Mouse (Mus musculus) lung, embryonic 15.5 days (tissue): ENCODE data around the gene Abhd2. TPM values are rescaled to one million over a fixed set of nuclear protein-coding genes. Genes with fewer than 3 reads are reported as not detected.
A peak's percentile ranks its signal among the peaks of the same experiment; 100 is the strongest.

Experiments
- ATAC-seq: fragments of 200-750 bp; cut with Nextera tagmentation; 2 replicates; pipeline ENCODE4 v1.8.0; 2017; ENCODE audit warnings: moderate number of reproducible peaks, borderline replicate concordance; ENCODE audit not compliant: low FRiP score, low TSS enrichment; ENCODE audit errors: extremely low read depth
- H3K27ac ChIP-seq: fragments of 300-500 bp; sonication (generic); 2 replicates; pipeline ENCODE4 v1.5.1; 2015; ENCODE audit warnings: moderate library complexity, mild to moderate bottlenecking, inconsistent platforms
- H3K27me3 ChIP-seq: fragments of 300-500 bp; sonication (generic); 2 replicates; pipeline ENCODE4 v1.6.1; 2015; ENCODE audit warnings: inconsistent platforms
- H3K36me3 ChIP-seq: fragments of 300-500 bp; sonication (generic); 2 replicates; pipeline ENCODE4 v1.6.1; 2015; ENCODE audit warnings: inconsistent platforms
- H3K4me1 ChIP-seq: fragments of 300-500 bp; sonication (generic); 2 replicates; pipeline ENCODE4 v1.6.1; 2015; ENCODE audit warnings: inconsistent platforms
- H3K4me2 ChIP-seq: fragments of 300-500 bp; sonication (generic); 2 replicates; pipeline ENCODE4 v1.6.1; 2015; ENCODE audit warnings: inconsistent platforms, mild to moderate bottlenecking, moderate library complexity
- H3K4me3 ChIP-seq: fragments of 300-500 bp; sonication (generic); 2 replicates; pipeline ENCODE4 v1.5.1; 2015; ENCODE audit warnings: mild to moderate bottlenecking, inconsistent platforms
- H3K9ac ChIP-seq: fragments of 300-500 bp; sonication (generic); 2 replicates; pipeline ENCODE4 v1.6.1; 2015; ENCODE audit warnings: inconsistent platforms
- H3K9me3 ChIP-seq: fragments of 300-500 bp; sonication (generic); 2 replicates; pipeline ENCODE4 v1.6.1; 2016; ENCODE audit warnings: inconsistent platforms
- WGBS: fragments of 180-500 bp; shearing (Covaris S2); methylation state at CpG from one replicate; pipeline ENCODE4 v1.1.7; 2015; 5-methylcytosine and 5-hydroxymethylcytosine counted together
- polyA plus RNA-seq: library from polyadenylated mRNA; unstranded; fragments of >200 nt; fragmentation: Nextera tagmentation; extraction: Ambion mirVana; gene quantifications from 2 replicates; pipeline ENCODE4 v1.2.1, GENCODE M21; 2015

Abhd2 gene
- polyA plus RNA-seq, 1 experiment from 2014 or later = 17.1 TPM

DNA sequence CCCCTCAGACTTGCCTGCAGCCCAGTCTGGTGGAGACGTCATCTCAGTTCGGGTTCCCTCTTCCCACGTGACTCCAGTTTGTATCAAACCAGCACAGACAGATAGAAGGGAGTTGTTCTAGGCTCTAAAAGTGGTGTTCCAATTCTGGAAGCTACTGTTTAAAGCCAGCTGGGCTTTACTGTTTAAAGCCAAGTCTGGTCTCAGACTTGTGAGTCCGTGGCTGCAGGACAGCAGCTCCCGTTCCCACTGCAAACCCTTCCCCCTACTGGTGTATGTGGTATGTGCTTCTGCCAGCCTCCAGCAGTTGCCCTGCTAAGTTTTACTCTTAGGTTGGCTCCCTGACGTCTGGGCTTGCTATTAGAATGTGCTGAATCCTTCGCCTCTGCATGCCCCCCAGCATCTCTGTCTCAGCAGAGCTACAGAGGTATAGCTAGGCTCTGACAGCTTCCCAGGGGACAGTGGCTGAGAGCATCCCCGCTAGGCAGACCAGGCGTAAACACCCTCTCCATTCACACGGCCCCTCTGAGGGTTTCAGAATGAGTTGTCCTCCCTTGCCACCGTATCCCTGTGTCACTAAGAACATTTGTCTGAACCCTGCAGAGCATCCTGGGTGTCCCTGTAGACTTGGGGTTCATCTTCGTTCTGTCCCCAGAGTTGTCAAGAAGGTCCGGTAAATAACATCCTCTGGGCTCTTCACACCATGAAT, 74.3 kb downstream of the Abhd2 start:
- H3K9ac ChIP-seq = no peak overlapping the region
- H3K36me3 ChIP-seq = peaks cover 20% of the 10 kb centered on the region
- H3K27ac ChIP-seq = no peak overlapping the region
- 72% methylated on average over 13 of the region's 13 CpGs for WGBS
- ATAC-seq = no peak
- H3K9me3 ChIP-seq = no peaks in the 10 kb centered on the region
- H3K4me2 ChIP-seq = no peak overlapping the region
- no peaks in the 10 kb centered on the region for H3K4me1 ChIP-seq
- no peak overlapping the region for H3K4me3 ChIP-seq
- H3K27me3 ChIP-seq = no peaks in the 10 kb centered on the region

DNA sequence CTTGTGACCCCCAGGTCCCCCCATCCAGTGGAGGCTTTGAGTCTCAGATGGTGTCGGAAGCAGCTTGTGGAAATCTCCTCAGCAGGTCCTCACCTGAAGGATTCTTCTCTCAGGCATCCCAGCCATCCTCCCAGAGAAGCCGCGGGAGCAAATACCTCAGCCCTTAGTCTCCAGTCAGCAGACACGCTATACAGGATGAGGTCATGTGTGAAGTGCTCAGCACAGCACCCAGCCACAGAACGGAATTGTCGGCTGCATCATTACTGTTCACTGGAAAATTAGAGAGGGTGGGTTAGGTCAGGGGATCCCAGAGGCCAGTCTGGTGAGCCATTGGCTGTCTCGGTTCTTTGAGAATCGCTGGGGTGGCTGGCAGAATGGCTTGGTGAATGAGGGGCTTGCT, 75.8 kb downstream of the Abhd2 start:
- Histone ChIP-seq H3K4me3 (no peak overlapping the region), H3K27ac (no peak overlapping the region), H3K9me3 (no peaks in the 10 kb centered on the region), H3K27me3 (no peaks in the 10 kb centered on the region), H3K4me1 (no peaks in the 10 kb centered on the region), H3K4me2 (no peak overlapping the region), H3K36me3 (peaks cover 15% of the 10 kb centered on the region), H3K9ac (no peak overlapping the region)
- ATAC-seq = no peak
- 75% methylated on average over 8 of the region's 8 CpGs for WGBS

DNA sequence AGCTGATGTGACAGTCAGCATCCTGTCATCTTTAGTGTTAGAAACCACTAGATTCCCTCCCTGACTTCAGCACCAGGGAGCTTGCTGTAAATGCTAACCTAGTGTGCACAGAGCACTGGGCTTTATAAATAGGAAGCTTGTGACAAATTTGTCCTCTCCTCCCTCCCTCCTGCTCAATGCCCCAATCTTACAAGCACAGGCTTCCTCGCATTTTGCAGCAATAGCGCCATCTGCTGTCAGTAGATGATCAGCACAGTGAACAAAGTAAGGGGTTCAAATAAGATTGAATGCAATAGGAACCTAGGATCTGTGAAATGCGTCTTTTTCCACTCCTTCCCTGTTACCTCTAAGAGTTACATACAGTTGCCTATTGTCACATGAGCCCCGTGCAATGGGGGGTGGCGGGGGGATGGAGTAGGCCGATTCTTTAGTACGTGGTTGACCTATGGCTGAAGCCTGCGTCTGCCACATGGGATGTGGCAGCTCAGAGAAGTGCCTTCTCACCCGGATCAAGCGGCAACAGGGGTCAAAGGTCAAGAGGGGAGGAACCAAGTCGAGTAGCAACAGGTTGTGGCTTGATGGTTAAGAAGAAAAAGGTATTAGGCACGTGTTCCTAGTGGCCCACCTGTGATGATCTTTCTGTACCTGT, 76.9 kb downstream of the Abhd2 start:
- H3K4me1 ChIP-seq = no peaks in the 10 kb centered on the region
- peak; percentile 49; the same call in 1 of the 2 replicates for ATAC-seq
- no peaks in the 10 kb centered on the region for H3K27me3 ChIP-seq
- H3K4me2 ChIP-seq = no peak overlapping the region
- no peaks in the 10 kb centered on the region for H3K9me3 ChIP-seq
- no peak overlapping the region for H3K27ac ChIP-seq
- peaks cover 24% of the 10 kb centered on the region for H3K36me3 ChIP-seq
- no peak overlapping the region for H3K4me3 ChIP-seq
- WGBS = 35% methylated on average over 12 of the region's 12 CpGs
- H3K9ac ChIP-seq = no peak overlapping the region

DNA sequence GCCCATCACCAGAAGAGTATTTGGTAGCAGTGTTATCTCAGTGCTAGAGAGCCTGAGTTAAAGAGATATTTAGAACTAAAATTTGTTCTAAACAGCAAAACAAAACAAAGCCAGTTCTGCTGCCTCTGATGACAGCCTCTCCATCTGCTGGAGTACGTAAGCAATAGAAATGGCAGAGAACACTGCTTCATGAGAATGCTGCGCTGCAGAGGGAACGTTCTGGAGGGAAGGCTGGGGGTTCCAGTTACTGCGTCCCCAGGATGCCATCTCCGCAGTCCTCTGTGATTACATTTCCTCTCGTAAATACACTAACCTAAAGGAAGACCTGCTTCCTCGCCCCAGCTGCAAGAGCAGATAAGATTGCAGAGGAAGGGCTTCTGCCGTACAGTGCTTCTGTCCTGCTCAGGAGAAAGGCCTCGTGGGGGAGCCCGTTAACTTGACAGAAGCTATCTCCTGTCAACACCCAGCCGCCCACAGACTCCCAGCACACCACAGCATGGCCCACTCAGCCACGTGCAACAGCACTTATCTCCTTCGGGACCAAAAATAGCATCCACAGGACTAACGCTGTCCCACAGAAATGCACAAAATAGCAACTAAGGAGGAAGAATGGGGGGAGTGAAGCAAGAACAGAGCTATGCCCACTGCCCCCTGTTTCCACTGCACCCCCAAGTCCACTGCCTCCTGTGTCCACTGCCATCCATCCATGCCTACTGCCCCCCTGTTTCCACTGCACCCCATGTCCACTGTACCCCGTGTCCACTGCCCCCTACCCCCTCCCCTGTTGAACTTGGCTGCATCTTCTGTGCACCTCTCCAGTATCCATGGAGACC, 85.6 kb downstream of the Abhd2 start:
- H3K4me1 ChIP-seq = peaks cover 32% of the 10 kb centered on the region
- no peak overlapping the region for H3K9ac ChIP-seq
- H3K27me3 ChIP-seq = no peaks in the 10 kb centered on the region
- ATAC-seq = peak; percentile 47; the same call in 1 of the 2 replicates
- H3K4me3 ChIP-seq = no peak overlapping the region
- H3K27ac ChIP-seq = peak overlapping the region; percentile 37; the same call in 1 of the 2 replicates
- WGBS = 38% methylated on average over 15 of the region's 15 CpGs
- no peaks in the 10 kb centered on the region for H3K9me3 ChIP-seq
- peaks cover 38% of the 10 kb centered on the region for H3K36me3 ChIP-seq
- H3K4me2 ChIP-seq = no peak overlapping the region

DNA sequence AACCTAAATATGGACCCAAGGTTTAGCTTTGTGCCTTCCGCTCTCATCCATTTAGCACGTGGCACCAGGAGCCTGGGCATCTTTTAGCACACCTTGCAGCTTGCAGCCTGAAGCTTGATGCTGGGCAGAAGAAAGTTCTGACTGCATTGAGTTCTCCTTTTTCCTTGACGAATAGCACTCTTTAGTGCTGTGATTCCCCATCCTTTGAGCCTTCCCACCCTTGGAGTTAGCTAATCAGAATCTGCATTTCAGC, 86.1 kb downstream of the Abhd2 start:
- WGBS = 82% methylated on average over 3 of the region's 3 CpGs
- Histone ChIP-seq H3K4me1 (peaks cover 37% of the 10 kb centered on the region), H3K36me3 (peaks cover 33% of the 10 kb centered on the region), H3K27me3 (no peaks in the 10 kb centered on the region), H3K4me3 (no peak overlapping the region), H3K9ac (no peak overlapping the region), H3K27ac (peak overlapping the region; percentile 37; the same call in 1 of the 2 replicates), H3K4me2 (no peak overlapping the region), H3K9me3 (no peaks in the 10 kb centered on the region)
- ATAC-seq = no peak

DNA sequence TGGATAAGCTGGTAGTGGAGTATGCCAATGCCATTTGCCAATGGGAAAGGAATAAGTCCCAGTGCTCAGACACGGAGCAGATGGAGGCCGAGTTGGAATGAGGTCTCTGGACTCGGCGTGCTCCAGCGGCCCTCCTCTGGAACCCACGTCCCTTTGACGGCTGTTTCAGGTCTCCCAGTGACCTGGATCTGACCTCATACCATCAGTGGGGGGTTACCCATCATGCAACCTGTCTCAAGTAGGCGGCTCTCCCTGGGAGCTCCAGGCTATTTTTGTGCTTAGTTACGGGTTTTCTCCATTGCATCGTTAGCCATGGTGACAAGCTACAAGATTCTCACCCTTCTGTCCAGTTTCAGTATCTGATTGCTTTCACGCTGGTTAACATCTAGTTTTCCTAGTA, 87.1 kb downstream of the Abhd2 start:
- H3K9ac ChIP-seq = no peak overlapping the region

DNA sequence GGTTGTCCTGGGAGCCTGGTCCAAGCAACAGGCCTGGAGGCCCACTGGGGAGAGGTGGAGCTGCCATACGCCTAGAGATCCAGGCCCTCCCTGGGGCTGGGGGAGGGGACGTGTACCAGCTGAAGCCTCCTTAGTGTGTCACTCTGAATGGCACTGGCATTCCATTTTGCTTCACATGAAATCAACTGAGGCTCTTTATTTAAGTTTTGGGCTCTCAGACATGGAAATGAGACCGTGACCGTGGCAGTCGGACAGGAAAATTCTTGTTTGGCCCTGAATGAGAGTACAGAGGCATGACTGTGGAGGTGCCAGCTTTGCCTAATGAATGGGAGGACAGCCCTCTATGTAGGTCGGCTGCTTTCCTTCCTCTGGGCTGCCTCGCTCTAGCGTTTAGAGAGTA, 89.2 kb downstream of the Abhd2 start:
- no peak overlapping the region for H3K4me2 ChIP-seq
- ATAC-seq = no peak
- peak overlapping the region; percentile 79 for H3K27ac ChIP-seq
- peaks cover 16% of the 10 kb centered on the region for H3K36me3 ChIP-seq
- H3K4me1 ChIP-seq = peaks cover 38% of the 10 kb centered on the region
- H3K9ac ChIP-seq = no peak overlapping the region
- H3K27me3 ChIP-seq = no peaks in the 10 kb centered on the region
- 58% methylated on average over 8 of the region's 8 CpGs for WGBS
- no peak overlapping the region for H3K4me3 ChIP-seq
- no peaks in the 10 kb centered on the region for H3K9me3 ChIP-seq

More for the DNA sequence above, 87.1 kb downstream of the Abhd2 start:
- Histone ChIP-seq H3K4me3 (no peak overlapping the region), H3K27ac (no peak overlapping the region), H3K27me3 (no peaks in the 10 kb centered on the region), H3K9me3 (no peaks in the 10 kb centered on the region), H3K4me1 (peaks cover 38% of the 10 kb centered on the region), H3K4me2 (no peak overlapping the region), H3K36me3 (peaks cover 28% of the 10 kb centered on the region)
- ATAC-seq = no peak
- WGBS = 60% methylated on average over 11 of the region's 11 CpGs

DNA sequence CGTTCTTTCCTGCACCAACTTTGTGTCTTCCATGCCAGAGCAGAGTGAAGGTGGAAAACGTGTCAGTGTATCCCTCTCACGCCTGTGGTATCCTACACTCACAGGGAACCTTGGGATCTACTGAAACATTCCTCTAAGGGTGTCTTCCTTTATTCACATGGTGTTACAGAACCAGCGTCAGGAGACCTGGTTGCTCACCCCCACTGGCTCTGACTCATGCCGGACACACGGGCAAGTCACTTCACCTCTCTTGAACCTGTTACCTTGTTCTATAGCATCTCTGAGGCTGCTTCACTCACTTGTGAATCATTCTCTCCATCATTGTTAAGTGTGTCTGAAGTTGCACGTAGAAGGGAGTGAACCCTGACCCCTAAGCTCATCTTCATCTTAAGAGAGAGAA, 89.8 kb downstream of the Abhd2 start:
- Histone ChIP-seq H3K4me3 (no peak overlapping the region), H3K36me3 (peaks cover 14% of the 10 kb centered on the region), H3K9ac (no peak overlapping the region), H3K27me3 (no peaks in the 10 kb centered on the region), H3K27ac (peak overlapping the region; percentile 79), H3K9me3 (no peaks in the 10 kb centered on the region), H3K4me2 (no peak overlapping the region), H3K4me1 (peaks cover 37% of the 10 kb centered on the region)
- WGBS = 70% methylated on average over 7 of the region's 7 CpGs
- ATAC-seq = no peak

DNA sequence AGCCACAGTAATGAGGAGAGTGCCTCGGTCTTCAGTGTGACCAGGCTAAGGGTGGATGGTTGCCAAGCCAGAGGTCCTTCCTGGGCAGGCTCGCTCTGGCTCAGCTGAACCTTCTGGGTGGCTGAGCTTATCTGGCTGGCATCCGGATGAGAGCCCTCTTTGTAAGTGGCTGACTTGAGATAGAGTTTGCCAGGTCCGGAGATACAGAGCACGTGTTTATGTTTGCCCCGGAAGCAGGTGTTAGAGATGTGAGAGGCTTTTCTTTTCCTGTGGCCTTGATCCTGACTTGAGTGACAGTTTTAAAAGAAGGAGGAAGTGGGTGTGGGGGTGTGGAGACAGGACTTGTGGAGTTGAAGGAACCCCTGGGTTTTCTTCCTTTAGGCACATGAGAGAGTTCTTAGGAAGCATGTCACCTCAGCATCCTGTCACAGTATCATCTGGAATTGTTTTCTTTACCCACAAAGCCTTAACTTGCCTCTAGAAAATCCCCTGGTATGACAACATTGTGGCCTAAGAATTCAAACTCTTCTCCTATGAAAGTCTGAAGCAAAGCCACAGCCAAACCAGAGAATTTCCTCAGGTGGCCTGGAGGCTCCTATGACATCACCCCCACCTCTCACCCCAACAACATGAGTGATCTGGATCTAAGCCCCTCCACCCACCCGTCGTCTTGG, 90.5 kb downstream of the Abhd2 start:
- WGBS = 23% methylated on average over 8 of the region's 8 CpGs
- Histone ChIP-seq H3K9ac (no peak overlapping the region), H3K4me2 (no peak overlapping the region), H3K9me3 (no peaks in the 10 kb centered on the region), H3K27me3 (no peaks in the 10 kb centered on the region), H3K36me3 (peaks cover 13% of the 10 kb centered on the region; the same call in 1 of the 2 replicates), H3K4me1 (peaks cover 34% of the 10 kb centered on the region), H3K4me3 (no peak overlapping the region), H3K27ac (peak overlapping the region; percentile 79)
- ATAC-seq = peak; percentile 83

DNA sequence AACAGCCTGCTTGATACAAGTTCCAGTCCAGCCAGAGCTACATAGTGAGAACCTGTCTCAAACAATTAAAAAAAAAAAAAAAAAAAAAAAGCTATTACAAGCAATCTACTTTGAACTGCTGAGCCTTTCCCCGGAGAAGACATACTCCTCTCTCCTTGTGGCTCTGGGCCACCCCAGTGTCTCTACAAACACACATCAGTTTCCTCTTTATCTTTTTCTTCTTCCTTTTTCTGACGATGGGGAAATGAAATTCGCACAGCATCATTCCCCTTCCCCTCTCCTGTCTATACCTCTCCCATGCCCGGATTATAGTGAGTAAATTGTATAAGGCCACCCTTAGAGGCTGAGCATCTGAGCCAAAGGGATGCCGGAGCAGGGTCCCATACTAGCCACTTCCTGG, 95.7 kb downstream of the Abhd2 start:
- no peak overlapping the region for H3K4me2 ChIP-seq
- no peak overlapping the region for H3K4me3 ChIP-seq
- no peak overlapping the region for H3K27ac ChIP-seq
- no peaks in the 10 kb centered on the region for H3K36me3 ChIP-seq
- no peaks in the 10 kb centered on the region for H3K9me3 ChIP-seq
- no peaks in the 10 kb centered on the region for H3K27me3 ChIP-seq
- peaks cover 6% of the 10 kb centered on the region for H3K4me1 ChIP-seq
- ATAC-seq = no peak
- no peak overlapping the region for H3K9ac ChIP-seq
- WGBS = 73% methylated on average over 5 of the region's 5 CpGs

DNA sequence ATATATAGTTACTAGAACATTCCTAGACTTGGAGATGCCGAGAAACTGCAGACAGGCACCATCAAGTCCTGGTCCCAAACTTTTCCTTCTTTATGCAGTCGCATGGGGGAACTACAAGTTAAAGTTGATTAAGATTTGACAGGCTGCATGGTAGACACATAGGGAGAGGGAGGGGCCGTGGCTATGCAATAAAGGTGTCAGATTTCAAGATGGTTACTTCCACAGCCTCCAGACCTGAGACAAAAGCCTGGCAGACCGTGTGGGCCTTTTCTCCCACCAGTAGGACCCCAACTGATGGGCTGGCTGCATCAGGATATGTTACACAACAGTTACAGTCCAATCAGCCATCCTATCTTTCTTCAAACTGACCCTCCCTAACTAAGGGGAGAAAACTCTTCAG, 96.4 kb downstream of the Abhd2 start:
- WGBS = 33% methylated on average over 4 of the region's 4 CpGs
- no peak for ATAC-seq
- no peak overlapping the region for H3K4me2 ChIP-seq

More for the DNA sequence above, 96.4 kb downstream of the Abhd2 start:
- H3K27me3 ChIP-seq = no peaks in the 10 kb centered on the region
- no peak overlapping the region for H3K9ac ChIP-seq
- no peaks in the 10 kb centered on the region for H3K36me3 ChIP-seq
- H3K4me3 ChIP-seq = no peak overlapping the region
- no peaks in the 10 kb centered on the region for H3K4me1 ChIP-seq
- H3K27ac ChIP-seq = no peak overlapping the region
- no peaks in the 10 kb centered on the region for H3K9me3 ChIP-seq
